Mouse (Mus musculus): ENCODE results near the gene Arpin. TPM values are rescaled to one million over a fixed set of nuclear protein-coding genes. Genes with fewer than 3 reads are reported as not detected.

Gene Arpin
- total RNA-seq, 2 experiments from 2014 or later = 13.4 TPM

- no peak for DNase-seq (ENCODE audit: low spot score in 2 of 2)
- TF ChIP-seq CTCF (conservative IDR thresholded peaks at IDR 0.05) = no peak
- Histone ChIP-seq H3K4me3 (no peak overlapping the region), H3K27ac (no peak overlapping the region)
These were observed 51.4 kb downstream of the Arpin start for GRCm38 (mm10) chr7:79883613-79884334.

GRCm38 (mm10) chr7:79881901-79882300, 53.3 kb downstream of the Arpin start:
- no peak for TF ChIP-seq CTCF (conservative IDR thresholded peaks at IDR 0.05)
- Histone ChIP-seq H3K27ac (no peak overlapping the region), H3K4me3 (no peak overlapping the region)
- DNase-seq (ENCODE audit: low spot score in 2 of 2) = no peak

- DNase-seq (ENCODE audit: low spot score in 2 of 2) = no peak
- no peak overlapping the region for H3K4me3 ChIP-seq
- no peak for TF ChIP-seq CTCF (conservative IDR thresholded peaks at IDR 0.05)
- 0 out of 2 replicates have a peak overlapping the region, but pooled peaks have one; percentile 7 for H3K27ac ChIP-seq
These were observed 54.2 kb downstream of the Arpin start for GRCm38 (mm10) chr7:79880998-79881397.

GRCm38 (mm10) chr7:79880033-79880432, 55.1 kb downstream of the Arpin start:
- Histone ChIP-seq H3K4me3 (no peak overlapping the region), H3K27ac (no peak overlapping the region)
- no peak for TF ChIP-seq CTCF (conservative IDR thresholded peaks at IDR 0.05)
- no peak for DNase-seq (ENCODE audit: low spot score in 2 of 2)

GRCm38 (mm10) chr7:79878455-79879025, 56.6 kb downstream of the Arpin start:
- no peak for TF ChIP-seq CTCF (conservative IDR thresholded peaks at IDR 0.05)

More at GRCm38 (mm10) chr7:79878455-79879025, 56.6 kb downstream of the Arpin start:
- Histone ChIP-seq H3K27ac (no peak overlapping the region), H3K4me3 (no peak overlapping the region)
- DNase-seq (ENCODE audit: low spot score in 2 of 2) = no peak

Small RNA genes lying within 50 kb of the gene (microRNA-seq; reads per million reads assigned to microRNA genes)
- 0 reads per million in 2 experiments for gene Gm24541

Other genes with a start within 250 kb of the Arpin start
- 1 to 10 TPM; 2.0 to 2.4 TPM for gene Kif7, start 219.6 kb downstream of the Arpin start, total RNA-seq (2021)
- gene Plin1, start 202.5 kb downstream of the Arpin start, total RNA-seq (2021) = under 1 TPM; 0.26 to 0.27 TPM
- gene Pex11a, start 192.2 kb downstream of the Arpin start, total RNA-seq (2021) = 10 to 100 TPM; 12.1 to 13.2 TPM
- under 1 TPM in 1 of 2 experiments, not detected in 1; 0.36 TPM for gene Wdr93, start 192.2 kb downstream of the Arpin start, total RNA-seq (2021)
- under 1 TPM in 1 of 2 experiments, not detected in 1; 0.64 TPM for gene Mesp1, start 141.6 kb downstream of the Arpin start, total RNA-seq (2021)
- gene Mesp2, start 124.6 kb downstream of the Arpin start, total RNA-seq (2021) = 1 to 10 TPM; 1.4 to 2.1 TPM
- gene Anpep, start 74.3 kb downstream of the Arpin start, total RNA-seq (2021) = 1 to 10 TPM; 3.3 to 4.7 TPM
- gene Ap3s2, start 14.7 kb downstream of the Arpin start, total RNA-seq (2021) = 10 to 100 TPM; 47.4 to 49.8 TPM
- 10 to 100 TPM; 21.4 to 27.3 TPM for gene Zfp710, start 89.5 kb upstream of the Arpin start, total RNA-seq (2021)
- gene Idh2, start 180.0 kb upstream of the Arpin start, total RNA-seq (2021) = 10 to 100 TPM; 63.8 to 69.8 TPM

Data from layer of hippocampus, adult 2 months (tissue).